Mouse (Mus musculus): Measurements from ENCODE around the gene Gpr15. TPM values are rescaled to one million over a fixed set of nuclear protein-coding genes. Genes with fewer than 3 reads are reported as not detected.

Gpr15 gene
- polyA plus RNA-seq, 1 experiment from 2014 or later, result 0.18 TPM

DNA sequence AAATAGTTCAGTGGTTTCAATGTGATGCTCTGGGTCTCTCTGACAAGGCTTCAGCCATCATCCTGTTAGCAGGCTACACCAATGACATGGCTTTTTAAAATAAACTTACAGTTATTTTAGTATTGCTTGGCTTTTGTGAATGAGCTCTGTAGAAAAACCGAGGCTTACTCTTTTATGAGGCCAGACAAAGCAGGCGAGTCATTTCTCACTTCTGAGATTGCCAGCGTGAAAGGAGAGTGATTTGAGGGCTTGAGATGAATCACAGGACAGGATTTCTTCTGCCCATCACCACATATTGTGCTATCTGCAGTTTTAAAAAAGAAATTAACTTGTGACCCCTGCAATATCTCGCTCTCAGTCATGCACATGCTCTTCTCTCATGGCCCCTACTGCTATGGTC is 3.9 kb downstream of the Gpr15 start:
- no peak overlapping the region for H3K9ac ChIP-seq (replicated peaks)
- no peaks in the 10 kb centered on the region for H3K4me1 ChIP-seq
- 80% methylated on average over 4 of the region's 4 CpGs for WGBS
- no peaks in the 10 kb centered on the region for H3K9me3 ChIP-seq
- no peak for ATAC-seq (ENCODE audit: low FRiP score, low read depth)
- no peak overlapping the region for H3K4me2 ChIP-seq (replicated peaks)
- H3K36me3 ChIP-seq, result no peaks in the 10 kb centered on the region
- H3K4me3 ChIP-seq, result no peak overlapping the region
- no peak overlapping the region for H3K27ac ChIP-seq (replicated peaks)
- H3K27me3 ChIP-seq, result no peaks in the 10 kb centered on the region

DNA sequence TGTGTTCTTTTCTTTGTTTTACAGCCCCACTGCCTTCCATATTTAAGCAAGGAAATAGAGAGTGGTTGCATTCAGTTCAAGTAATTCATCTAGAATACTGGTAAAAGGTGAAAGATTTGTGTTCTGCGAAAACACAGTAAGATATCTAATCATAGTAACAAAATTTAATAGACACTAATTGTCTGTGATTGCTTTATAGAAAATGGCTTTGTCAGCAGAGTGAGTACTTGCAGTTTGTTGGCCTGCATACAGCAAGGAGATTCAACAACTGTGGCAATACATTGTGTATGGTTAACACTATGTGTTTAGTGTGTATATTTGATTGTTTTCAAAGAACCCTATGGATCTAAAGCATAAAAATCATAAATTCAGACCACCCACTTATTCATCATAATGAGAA is 5.7 kb downstream of the Gpr15 start:
- Histone ChIP-seq H3K36me3 (no peaks in the 10 kb centered on the region), H3K27ac (replicated peaks) (no peak overlapping the region), H3K4me3 (no peak overlapping the region), H3K27me3 (no peaks in the 10 kb centered on the region), H3K9ac (replicated peaks) (no peak overlapping the region), H3K4me1 (no peaks in the 10 kb centered on the region), H3K4me2 (replicated peaks) (no peak overlapping the region), H3K9me3 (no peaks in the 10 kb centered on the region)
- no peak for ATAC-seq (ENCODE audit: low FRiP score, low read depth)
- WGBS, result 98% methylated on average over 1 of the region's 1 CpGs

DNA sequence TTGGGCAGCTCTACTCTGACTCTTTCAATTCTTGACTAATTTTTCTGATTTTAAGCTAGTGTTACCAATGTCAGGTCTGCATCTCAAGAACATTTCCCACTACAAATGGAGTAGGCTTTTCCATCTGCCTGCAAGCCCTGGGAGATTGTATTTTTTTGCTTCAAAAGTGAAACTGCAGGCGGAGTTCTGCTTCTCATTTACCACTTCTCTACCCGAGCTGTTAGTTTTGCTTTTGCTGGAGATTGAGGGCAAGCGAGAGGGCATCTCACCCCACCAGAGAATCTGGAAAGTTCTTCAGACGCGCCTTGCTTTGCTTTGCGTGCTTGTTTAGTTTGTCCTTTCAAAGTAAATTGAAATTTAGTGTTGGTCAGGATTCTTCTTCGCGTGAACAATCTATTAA is 6.6 kb downstream of the Gpr15 start:
- H3K4me2 ChIP-seq (replicated peaks), result no peak overlapping the region
- no peaks in the 10 kb centered on the region for H3K9me3 ChIP-seq
- 80% methylated on average over 8 of the region's 8 CpGs for WGBS
- no peaks in the 10 kb centered on the region for H3K4me1 ChIP-seq
- H3K36me3 ChIP-seq, result no peaks in the 10 kb centered on the region
- H3K9ac ChIP-seq (replicated peaks), result no peak overlapping the region
- H3K27ac ChIP-seq (replicated peaks), result no peak overlapping the region
- no peaks in the 10 kb centered on the region for H3K27me3 ChIP-seq
- ATAC-seq (ENCODE audit: low FRiP score, low read depth), result no peak
- H3K4me3 ChIP-seq, result no peak overlapping the region

DNA sequence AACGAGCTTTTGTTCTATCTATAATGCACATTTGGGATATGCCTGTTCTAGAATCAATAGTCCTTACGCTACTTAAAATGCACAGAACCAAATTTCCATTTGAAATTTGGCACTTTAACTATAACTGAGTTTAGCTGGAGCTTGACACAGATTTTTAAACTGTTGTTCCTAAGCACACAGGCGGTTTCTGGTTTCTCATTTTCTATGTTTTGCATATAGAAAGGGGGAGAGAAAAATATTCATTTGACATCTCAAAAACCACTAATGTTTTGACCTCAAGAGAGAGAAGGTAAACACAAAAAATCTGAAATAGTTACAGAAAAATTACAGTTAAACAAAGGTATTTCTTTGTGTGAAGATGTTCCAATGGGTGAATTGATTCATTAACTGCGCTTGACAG is 9.3 kb downstream of the Gpr15 start:
- H3K9ac ChIP-seq (replicated peaks), result no peak overlapping the region
- no peak overlapping the region for H3K4me2 ChIP-seq (replicated peaks)
- 80% methylated on average over 4 of the region's 4 CpGs for WGBS
- H3K36me3 ChIP-seq, result no peaks in the 10 kb centered on the region
- no peak overlapping the region for H3K4me3 ChIP-seq
- no peak for ATAC-seq (ENCODE audit: low FRiP score, low read depth)
- no peak overlapping the region for H3K27ac ChIP-seq (replicated peaks)
- no peaks in the 10 kb centered on the region for H3K27me3 ChIP-seq
- no peaks in the 10 kb centered on the region for H3K4me1 ChIP-seq
- no peaks in the 10 kb centered on the region for H3K9me3 ChIP-seq

DNA sequence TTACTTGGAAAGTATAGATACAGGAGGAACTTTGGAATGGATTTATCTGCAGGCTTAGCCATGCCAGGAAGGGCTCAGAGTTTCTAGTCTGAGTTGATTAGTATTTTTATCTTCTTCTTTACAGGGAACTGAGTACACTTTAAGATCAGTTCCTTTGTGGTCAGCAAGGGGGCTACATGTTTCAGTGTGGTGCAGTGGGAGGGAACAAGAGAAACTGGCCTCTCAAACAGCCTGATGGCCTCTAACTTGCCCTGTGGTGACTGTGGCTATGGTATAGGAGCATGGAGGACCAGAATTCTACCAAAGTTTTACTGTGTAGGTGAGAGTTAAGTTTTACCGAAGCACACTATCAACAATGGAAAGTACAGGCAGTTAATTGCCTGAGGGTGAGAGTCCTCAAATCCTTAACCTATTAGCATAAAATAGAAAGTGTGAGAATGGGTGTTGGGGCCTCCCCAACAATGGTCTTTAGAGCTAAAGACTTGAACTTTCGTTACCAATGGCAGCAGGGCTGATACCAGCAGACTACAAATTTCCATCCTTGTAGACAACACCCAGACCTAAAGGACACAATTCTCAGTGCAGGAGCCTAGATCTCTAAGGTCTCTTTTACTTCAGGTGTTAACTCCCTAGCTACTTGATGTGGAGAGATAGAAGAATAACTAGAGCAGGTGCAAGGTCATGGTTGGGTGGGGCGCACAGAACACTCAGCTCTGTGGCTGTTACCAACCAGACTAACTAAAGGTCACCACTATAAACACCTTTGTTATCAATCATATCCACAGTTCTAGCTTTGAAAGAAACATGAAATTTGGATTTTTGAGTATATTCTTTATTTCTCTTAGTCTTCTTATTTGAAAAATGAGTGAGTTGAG is 10.0 kb downstream of the Gpr15 start:
- Histone ChIP-seq H3K27me3 (no peaks in the 10 kb centered on the region), H3K4me2 (replicated peaks) (no peak overlapping the region), H3K4me1 (no peaks in the 10 kb centered on the region), H3K27ac (replicated peaks) (no peak overlapping the region), H3K9ac (replicated peaks) (no peak overlapping the region), H3K36me3 (no peaks in the 10 kb centered on the region), H3K9me3 (no peaks in the 10 kb centered on the region), H3K4me3 (no peak overlapping the region)
- ATAC-seq (ENCODE audit: low FRiP score, low read depth), result no peak
- WGBS, result 82% methylated on average over 3 of the region's 3 CpGs

DNA sequence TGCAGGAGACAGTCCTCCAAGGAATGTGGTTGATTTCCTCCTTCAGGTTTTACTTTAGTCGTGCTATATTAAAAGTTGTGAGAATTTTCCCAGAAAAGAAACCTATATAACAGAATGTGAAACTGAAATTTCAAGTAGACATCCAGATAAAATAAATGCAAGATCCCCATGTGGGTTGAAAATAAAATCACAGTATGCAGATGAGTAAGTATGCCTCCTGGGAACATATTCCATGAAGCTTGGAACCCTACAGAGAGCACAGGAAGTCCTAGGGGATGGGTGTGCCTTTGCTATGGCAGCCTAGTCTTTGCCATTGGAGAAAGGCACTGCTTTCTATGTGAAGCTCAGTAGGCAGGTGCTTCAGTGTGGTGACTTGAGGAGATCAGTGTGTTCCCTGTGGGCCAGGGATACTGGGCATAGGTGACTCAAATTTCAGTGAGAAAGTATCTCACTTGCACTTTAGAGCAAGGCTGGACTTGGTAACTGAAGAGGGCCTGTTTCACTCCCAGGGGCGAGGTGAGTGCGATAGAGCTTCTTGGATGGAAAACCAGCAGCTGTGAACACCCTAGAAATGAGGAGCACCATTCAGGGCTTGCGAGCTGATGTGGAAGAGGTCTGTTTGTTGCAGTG is 11.5 kb downstream of the Gpr15 start:
- Histone ChIP-seq H3K27ac (replicated peaks) (no peak overlapping the region), H3K4me1 (no peaks in the 10 kb centered on the region), H3K4me2 (replicated peaks) (no peak overlapping the region), H3K36me3 (no peaks in the 10 kb centered on the region), H3K9ac (replicated peaks) (no peak overlapping the region), H3K9me3 (no peaks in the 10 kb centered on the region), H3K27me3 (no peaks in the 10 kb centered on the region), H3K4me3 (no peak overlapping the region)
- no peak for ATAC-seq (ENCODE audit: low FRiP score, low read depth)
- 88% methylated on average over 4 of the region's 4 CpGs for WGBS

DNA sequence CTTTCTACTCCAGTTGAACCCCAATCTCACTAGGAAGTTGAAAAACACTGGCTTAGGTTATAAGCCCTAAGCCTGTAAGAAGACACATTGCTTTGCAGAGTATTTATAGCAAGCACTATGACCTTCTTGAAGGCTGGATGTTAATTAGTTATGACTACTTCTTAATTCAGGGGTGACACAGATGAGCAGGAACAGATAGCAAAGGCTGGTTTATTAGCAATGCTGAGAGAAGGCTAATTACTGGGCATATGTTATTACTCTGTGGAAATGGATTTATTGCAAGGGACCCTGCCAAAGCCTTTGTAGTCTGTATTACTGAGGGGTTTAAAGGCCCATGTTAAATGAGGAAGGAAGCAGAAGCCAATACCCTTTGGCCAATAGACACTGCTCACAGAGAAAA is 13.9 kb downstream of the Gpr15 start:
- H3K27ac ChIP-seq (replicated peaks), result no peak overlapping the region
- no peaks in the 10 kb centered on the region for H3K36me3 ChIP-seq
- no peaks in the 10 kb centered on the region for H3K27me3 ChIP-seq
- ATAC-seq (ENCODE audit: low FRiP score, low read depth), result no peak
- no peak overlapping the region for H3K4me2 ChIP-seq (replicated peaks)
- H3K9ac ChIP-seq (replicated peaks), result no peak overlapping the region
- H3K9me3 ChIP-seq, result no peaks in the 10 kb centered on the region
- H3K4me1 ChIP-seq, result no peaks in the 10 kb centered on the region
- no peak overlapping the region for H3K4me3 ChIP-seq

DNA sequence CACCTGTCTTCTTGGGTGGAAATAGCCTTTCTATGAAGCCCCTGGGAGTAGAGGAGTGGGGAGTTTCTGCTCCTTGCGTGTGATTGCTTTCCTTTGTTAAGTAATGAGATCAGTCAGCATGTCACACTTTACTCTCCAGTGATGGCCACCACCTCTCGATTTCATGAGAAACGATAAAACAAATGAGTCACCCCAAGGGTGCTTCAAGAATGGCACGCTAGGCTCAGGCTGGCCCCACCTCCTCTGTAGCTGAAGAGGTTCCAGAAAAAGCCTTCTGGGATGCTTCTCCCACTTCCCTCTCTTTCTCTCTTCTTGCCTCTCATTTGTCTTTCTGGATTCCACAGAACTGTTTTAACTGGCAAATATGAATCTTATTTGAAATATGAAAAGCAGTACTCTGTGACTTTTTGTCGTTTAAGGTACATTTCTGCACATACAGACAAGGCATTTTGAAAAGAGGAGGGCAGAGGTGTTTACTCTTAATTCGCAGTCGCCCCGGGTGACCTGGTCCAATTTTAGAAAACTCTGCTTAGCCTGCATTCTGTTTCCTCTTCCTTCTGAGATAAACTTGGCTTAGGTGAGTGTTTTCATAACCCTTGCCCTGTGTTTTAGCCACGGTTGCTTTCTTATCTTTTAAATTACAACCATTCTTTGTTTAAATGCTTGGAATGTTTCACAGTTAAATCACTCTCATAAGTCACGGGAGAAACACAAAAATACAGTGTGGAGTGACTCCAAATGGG is 15.3 kb downstream of the Gpr15 start:
- no peaks in the 10 kb centered on the region for H3K36me3 ChIP-seq
- H3K9me3 ChIP-seq, result no peaks in the 10 kb centered on the region
- no peak overlapping the region for H3K4me3 ChIP-seq
- H3K27me3 ChIP-seq, result no peaks in the 10 kb centered on the region
- no peak for ATAC-seq (ENCODE audit: low FRiP score, low read depth)
- H3K27ac ChIP-seq (replicated peaks), result no peak overlapping the region
- H3K4me1 ChIP-seq, result no peaks in the 10 kb centered on the region
- WGBS, result 59% methylated on average over 10 of the region's 10 CpGs
- H3K9ac ChIP-seq (replicated peaks), result no peak overlapping the region
- H3K4me2 ChIP-seq (replicated peaks), result no peak overlapping the region

DNA sequence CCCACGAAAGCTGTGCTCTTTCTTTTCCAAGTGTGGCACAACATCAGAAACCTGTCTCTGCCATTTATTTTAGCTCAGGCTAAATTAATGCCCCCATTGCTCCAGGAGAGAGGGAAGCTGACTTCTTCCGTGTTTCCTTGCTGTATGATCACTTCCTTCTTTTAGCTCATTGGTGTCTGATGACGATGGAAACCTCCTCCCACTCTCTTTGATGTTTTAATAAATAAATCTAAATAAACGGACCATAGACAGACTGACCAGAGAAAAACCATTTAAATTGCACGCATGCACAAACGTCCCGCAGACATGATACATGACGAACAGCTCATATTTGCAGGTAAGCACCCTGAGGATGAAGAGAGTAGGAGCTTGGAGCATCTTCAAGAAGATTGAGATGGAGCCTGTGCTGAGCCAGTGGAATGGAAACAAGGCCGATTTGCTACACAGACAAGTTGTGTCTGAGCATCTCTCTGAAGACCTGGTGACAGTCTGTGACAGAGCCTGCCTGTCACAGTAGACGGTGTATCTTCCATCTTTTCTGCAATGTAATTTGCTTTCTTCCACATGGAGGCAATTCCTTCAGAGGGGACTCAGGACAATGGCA is 16.4 kb downstream of the Gpr15 start:
- H3K9me3 ChIP-seq, result no peaks in the 10 kb centered on the region
- 86% methylated on average over 10 of the region's 10 CpGs for WGBS
- no peak overlapping the region for H3K4me2 ChIP-seq (replicated peaks)
- H3K4me3 ChIP-seq, result no peak overlapping the region
- no peak overlapping the region for H3K27ac ChIP-seq (replicated peaks)
- H3K9ac ChIP-seq (replicated peaks), result no peak overlapping the region
- no peaks in the 10 kb centered on the region for H3K36me3 ChIP-seq
- no peaks in the 10 kb centered on the region for H3K27me3 ChIP-seq
- ATAC-seq (ENCODE audit: low FRiP score, low read depth), result no peak
- H3K4me1 ChIP-seq, result no peaks in the 10 kb centered on the region

DNA sequence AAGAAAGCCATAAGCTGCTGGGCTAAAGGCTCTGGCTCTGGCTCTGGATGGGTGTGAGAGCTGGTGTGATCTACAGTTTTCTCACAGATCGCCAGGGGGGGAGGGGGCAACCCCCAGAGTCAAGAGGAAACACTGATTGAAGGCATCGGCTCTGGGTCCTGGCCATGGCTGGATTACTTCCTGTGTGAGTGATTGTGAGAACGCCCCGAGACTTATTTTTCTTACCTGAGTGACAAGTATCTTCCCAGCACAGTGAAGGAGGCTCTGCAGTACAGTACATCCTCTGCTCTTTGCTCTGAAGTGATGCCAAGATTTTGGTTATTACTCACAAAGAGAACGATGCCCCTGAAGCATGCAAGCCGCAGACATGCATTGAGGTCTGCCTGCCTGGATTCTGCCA is 17.1 kb downstream of the Gpr15 start:
- WGBS, result 78% methylated on average over 6 of the region's 6 CpGs
- no peak overlapping the region for H3K4me3 ChIP-seq
- no peak overlapping the region for H3K4me2 ChIP-seq (replicated peaks)
- no peak overlapping the region for H3K9ac ChIP-seq (replicated peaks)
- no peak overlapping the region for H3K27ac ChIP-seq (replicated peaks)
- no peak for ATAC-seq (ENCODE audit: low FRiP score, low read depth)
- H3K27me3 ChIP-seq, result no peaks in the 10 kb centered on the region
- H3K9me3 ChIP-seq, result no peaks in the 10 kb centered on the region
- H3K36me3 ChIP-seq, result no peaks in the 10 kb centered on the region
- no peaks in the 10 kb centered on the region for H3K4me1 ChIP-seq

DNA sequence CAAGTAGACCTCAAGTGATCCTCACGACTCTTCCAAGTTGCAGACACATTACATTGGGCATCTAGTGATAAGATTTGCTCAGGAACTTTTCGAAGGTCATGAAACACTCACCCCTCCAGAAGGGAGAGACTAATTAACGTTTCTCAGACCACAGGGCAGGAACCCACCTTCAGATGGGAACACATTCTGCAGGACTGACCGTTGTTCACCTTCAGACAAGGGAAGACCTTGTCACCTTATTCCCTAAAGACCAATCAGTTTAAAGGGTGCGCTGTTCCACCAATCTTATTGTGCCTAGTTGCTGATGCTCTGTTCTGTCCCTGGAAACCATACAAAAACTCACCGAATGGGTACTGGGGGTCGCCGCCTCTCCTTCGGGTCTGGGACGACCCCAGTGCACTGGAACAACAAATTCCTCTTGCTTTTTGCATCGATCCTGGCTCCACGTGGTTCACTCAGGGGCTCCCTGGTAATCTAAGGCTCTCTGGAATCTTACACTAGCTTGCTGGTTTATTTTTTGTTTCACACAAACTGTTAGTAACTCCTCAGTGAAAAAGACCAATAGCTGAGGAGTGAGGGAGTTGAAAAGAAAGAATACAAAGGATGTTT is 17.9 kb downstream of the Gpr15 start:
- ATAC-seq (ENCODE audit: low FRiP score, low read depth), result no peak

DNA sequence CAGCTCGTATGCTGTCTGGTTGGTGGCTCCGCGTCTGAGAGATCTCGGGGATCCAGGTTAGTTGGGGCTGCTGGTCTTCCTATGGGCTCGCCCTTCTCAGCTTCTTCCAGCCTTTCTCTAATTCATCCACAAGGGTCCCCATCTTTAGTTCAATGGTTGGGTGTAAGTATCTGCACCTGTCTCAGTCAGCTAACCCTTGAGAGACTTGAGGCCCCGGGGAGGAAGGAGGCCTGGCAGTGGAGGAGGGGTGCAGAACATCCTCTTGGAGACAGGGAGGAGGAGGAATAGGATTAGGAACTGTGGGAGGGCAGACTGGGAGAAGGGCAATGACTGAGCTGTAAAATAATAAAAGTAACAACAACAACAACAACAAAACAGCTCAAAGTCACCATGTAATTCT is 18.7 kb downstream of the Gpr15 start:
- no peak overlapping the region for H3K9ac ChIP-seq (replicated peaks)
- WGBS, result 78% methylated on average over 6 of the region's 6 CpGs
- H3K4me2 ChIP-seq (replicated peaks), result no peak overlapping the region
- no peaks in the 10 kb centered on the region for H3K36me3 ChIP-seq
- no peaks in the 10 kb centered on the region for H3K9me3 ChIP-seq
- no peaks in the 10 kb centered on the region for H3K4me1 ChIP-seq
- no peak for ATAC-seq (ENCODE audit: low FRiP score, low read depth)
- H3K4me3 ChIP-seq, result no peak overlapping the region
- no peak overlapping the region for H3K27ac ChIP-seq (replicated peaks)
- H3K27me3 ChIP-seq, result no peaks in the 10 kb centered on the region

More for the DNA sequence above, 17.9 kb downstream of the Gpr15 start:
- no peak overlapping the region for H3K4me2 ChIP-seq (replicated peaks)
- no peak overlapping the region for H3K4me3 ChIP-seq
- whole genome bisulfite sequencing, result 83% methylated on average over 12 of the region's 12 CpGs
- H3K9ac ChIP-seq (replicated peaks), result no peak overlapping the region
- H3K9me3 ChIP-seq, result no peaks in the 10 kb centered on the region
- H3K4me1 ChIP-seq, result no peaks in the 10 kb centered on the region
- no peaks in the 10 kb centered on the region for H3K27me3 ChIP-seq
- no peaks in the 10 kb centered on the region for H3K36me3 ChIP-seq
- no peak overlapping the region for H3K27ac ChIP-seq (replicated peaks)
